Mouse (Mus musculus): Measurements from ENCODE around the gene Fars2. TPM values are rescaled to one million over a fixed set of nuclear protein-coding genes. Genes with fewer than 3 reads are reported as not detected.
A peak's percentile ranks its signal among the peaks of the same experiment; 100 is the strongest.

Gene Fars2
- polyA plus RNA-seq, 1 experiment from 2014 or later, result 31.7 TPM

GRCm38 (mm10) chr13:36578569-36579333, 461.5 kb downstream of the Fars2 start:
- Histone ChIP-seq H3K4me3 (ENCODE audit: low read depth, low read length) (peak overlapping the region; percentile 38), H3K4me2 (ENCODE audit: low read depth, low read length, severe bottlenecking) (peak overlapping the region; percentile 51), H3K27me3 (ENCODE audit: control insufficient read depth, insufficient read depth, low read length) (no peaks in the 10 kb centered on the region), H3K4me1 (replicated peaks; ENCODE audit: control insufficient read depth, insufficient read depth, low read length) (peaks cover 17% of the 10 kb centered on the region), H3K9me3 (ENCODE audit: control insufficient read depth, low read length) (no peaks in the 10 kb centered on the region), H3K27ac (ENCODE audit: low read depth, low read length) (peak overlapping the region; percentile 66), H3K36me3 (ENCODE audit: control insufficient read depth, insufficient read depth, low read length) (no peaks in the 10 kb centered on the region), H3K9ac (ENCODE audit: low read length) (peak overlapping the region; percentile 67)
- DNase-seq (ENCODE audit: low spot score), result peak; percentile 91
- 1% methylated on average over 41 of the region's 41 CpGs for WGBS
- ATAC-seq (replicated peaks; ENCODE audit: low FRiP score), result peak; percentile 95

DNA sequence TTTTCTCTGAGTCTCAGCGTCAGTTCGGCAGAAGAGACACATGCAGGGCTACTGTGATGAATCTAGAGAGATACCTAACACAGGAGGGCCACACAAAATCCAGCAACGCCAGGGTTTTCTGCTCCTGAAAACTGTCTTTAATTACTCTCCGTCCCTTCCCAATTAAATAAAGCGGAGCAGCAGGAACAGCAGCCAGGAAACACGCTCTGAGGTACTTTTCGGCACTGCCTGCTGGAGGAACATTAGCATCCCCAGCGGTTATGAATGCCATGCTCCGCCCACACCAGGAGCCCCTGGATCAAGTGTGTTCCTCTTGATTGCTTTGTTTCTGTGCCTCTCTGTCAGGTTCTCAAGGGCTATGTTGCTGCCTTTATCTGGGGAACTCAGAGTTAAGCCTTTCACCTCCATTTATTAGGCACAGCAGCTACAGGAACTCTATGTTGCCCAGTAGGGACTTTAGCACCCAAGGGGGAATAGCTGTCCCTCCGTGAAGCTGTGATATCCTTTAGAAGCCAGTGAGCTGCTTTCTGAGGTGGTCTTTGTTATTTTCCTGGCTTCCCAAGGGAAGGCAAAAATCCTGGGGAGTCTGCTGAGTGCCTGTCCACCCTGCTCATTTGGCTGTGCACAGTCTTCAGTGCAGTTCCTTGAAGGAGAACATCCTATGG, 465.3 kb downstream of the Fars2 start:
- peaks cover 18% of the 10 kb centered on the region for H3K4me1 ChIP-seq (replicated peaks; ENCODE audit: control insufficient read depth, insufficient read depth, low read length)
- 7% methylated on average over 10 of the region's 10 CpGs for WGBS
- peak overlapping the region; percentile 29 for H3K9ac ChIP-seq (ENCODE audit: low read length)
- DNase-seq (ENCODE audit: low spot score) (peak; percentile 76), ATAC-seq (replicated peaks; ENCODE audit: low FRiP score) (0 out of 2 replicates have a peak, but pooled peaks have one; percentile 33)
- peak overlapping the region; percentile 83 for H3K27ac ChIP-seq (ENCODE audit: low read depth, low read length)
- H3K4me2 ChIP-seq (ENCODE audit: low read depth, low read length, severe bottlenecking), result peak overlapping the region; percentile 33
- no peaks in the 10 kb centered on the region for H3K27me3 ChIP-seq (ENCODE audit: control insufficient read depth, insufficient read depth, low read length)
- no peaks in the 10 kb centered on the region for H3K9me3 ChIP-seq (ENCODE audit: control insufficient read depth, low read length)
- no peak overlapping the region for H3K4me3 ChIP-seq (ENCODE audit: low read depth, low read length)
- H3K36me3 ChIP-seq (ENCODE audit: control insufficient read depth, insufficient read depth, low read length), result no peaks in the 10 kb centered on the region

GRCm38 (mm10) chr13:36583481-36584151, 466.4 kb downstream of the Fars2 start:
- Histone ChIP-seq H3K4me2 (ENCODE audit: low read depth, low read length, severe bottlenecking) (peak overlapping the region; percentile 32; the same call in 1 of the 2 replicates), H3K9me3 (ENCODE audit: control insufficient read depth, low read length) (no peaks in the 10 kb centered on the region), H3K36me3 (ENCODE audit: control insufficient read depth, insufficient read depth, low read length) (no peaks in the 10 kb centered on the region), H3K27me3 (ENCODE audit: control insufficient read depth, insufficient read depth, low read length) (no peaks in the 10 kb centered on the region), H3K9ac (ENCODE audit: low read length) (peak overlapping the region; percentile 27; the same call in 1 of the 2 replicates), H3K27ac (ENCODE audit: low read depth, low read length) (peak overlapping the region; percentile 83), H3K4me1 (replicated peaks; ENCODE audit: control insufficient read depth, insufficient read depth, low read length) (peaks cover 18% of the 10 kb centered on the region), H3K4me3 (ENCODE audit: low read depth, low read length) (no peak overlapping the region)
- DNase-seq (ENCODE audit: low spot score) (peak; percentile 74), ATAC-seq (replicated peaks; ENCODE audit: low FRiP score) (peak; percentile 45)
- WGBS, result 11% methylated on average over 16 of the region's 16 CpGs

GRCm38 (mm10) chr13:36584197-36584596, 467.0 kb downstream of the Fars2 start:
- ATAC-seq (replicated peaks; ENCODE audit: low FRiP score) (no peak), DNase-seq (ENCODE audit: low spot score) (no peak)
- H3K4me2 ChIP-seq (ENCODE audit: low read depth, low read length, severe bottlenecking), result no peak overlapping the region
- H3K36me3 ChIP-seq (ENCODE audit: control insufficient read depth, insufficient read depth, low read length), result no peaks in the 10 kb centered on the region
- no peaks in the 10 kb centered on the region for H3K9me3 ChIP-seq (ENCODE audit: control insufficient read depth, low read length)
- peak overlapping the region; percentile 41 for H3K27ac ChIP-seq (ENCODE audit: low read depth, low read length)
- H3K4me1 ChIP-seq (replicated peaks; ENCODE audit: control insufficient read depth, insufficient read depth, low read length), result peaks cover 18% of the 10 kb centered on the region
- H3K27me3 ChIP-seq (ENCODE audit: control insufficient read depth, insufficient read depth, low read length), result no peaks in the 10 kb centered on the region
- WGBS, result 73% methylated on average over 7 of the region's 7 CpGs
- H3K9ac ChIP-seq (ENCODE audit: low read length), result no peak overlapping the region
- H3K4me3 ChIP-seq (ENCODE audit: low read depth, low read length), result no peak overlapping the region

GRCm38 (mm10) chr13:36589092-36589491, 471.9 kb downstream of the Fars2 start:
- 26% methylated on average over 4 of the region's 4 CpGs for WGBS
- Histone ChIP-seq H3K4me3 (ENCODE audit: low read depth, low read length) (no peak overlapping the region), H3K27ac (ENCODE audit: low read depth, low read length) (no peak overlapping the region), H3K4me2 (ENCODE audit: low read depth, low read length, severe bottlenecking) (no peak overlapping the region), H3K27me3 (ENCODE audit: control insufficient read depth, insufficient read depth, low read length) (no peaks in the 10 kb centered on the region), H3K9me3 (ENCODE audit: control insufficient read depth, low read length) (no peaks in the 10 kb centered on the region), H3K36me3 (ENCODE audit: control insufficient read depth, insufficient read depth, low read length) (no peaks in the 10 kb centered on the region), H3K4me1 (replicated peaks; ENCODE audit: control insufficient read depth, insufficient read depth, low read length) (no peaks in the 10 kb centered on the region), H3K9ac (ENCODE audit: low read length) (no peak overlapping the region)
- DNase-seq (ENCODE audit: low spot score) (no peak), ATAC-seq (replicated peaks; ENCODE audit: low FRiP score) (no peak)

DNA sequence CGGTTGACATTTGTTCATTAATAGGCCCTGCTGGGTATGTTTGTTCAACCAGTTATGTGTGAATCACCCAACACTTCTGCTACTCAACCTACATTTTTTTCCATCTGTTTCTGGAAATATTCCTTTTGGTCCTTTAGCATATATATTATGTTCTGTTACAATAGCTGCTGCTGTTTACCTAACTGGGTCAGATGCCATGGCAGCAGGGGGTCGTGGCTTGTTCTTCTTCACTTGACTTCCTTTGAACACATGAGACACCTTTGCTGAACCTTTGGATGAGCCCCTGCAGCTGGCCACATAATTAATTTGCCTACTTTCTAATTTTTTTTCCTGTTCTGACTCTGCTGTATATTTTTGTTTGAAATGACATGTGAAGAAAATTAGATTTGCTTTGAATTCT, 475.1 kb downstream of the Fars2 start:
- Histone ChIP-seq H3K4me3 (ENCODE audit: low read depth, low read length) (no peak overlapping the region), H3K27ac (ENCODE audit: low read depth, low read length) (no peak overlapping the region), H3K4me2 (ENCODE audit: low read depth, low read length, severe bottlenecking) (no peak overlapping the region), H3K9me3 (ENCODE audit: control insufficient read depth, low read length) (no peaks in the 10 kb centered on the region), H3K36me3 (ENCODE audit: control insufficient read depth, insufficient read depth, low read length) (no peaks in the 10 kb centered on the region), H3K27me3 (ENCODE audit: control insufficient read depth, insufficient read depth, low read length) (no peaks in the 10 kb centered on the region), H3K4me1 (replicated peaks; ENCODE audit: control insufficient read depth, insufficient read depth, low read length) (no peaks in the 10 kb centered on the region), H3K9ac (ENCODE audit: low read length) (no peak overlapping the region)
- ATAC-seq (replicated peaks; ENCODE audit: low FRiP score), result no peak
- WGBS, result 77% methylated on average over 2 of the region's 2 CpGs
- DNase-seq (ENCODE audit: low spot score), result no peak

- Histone ChIP-seq H3K27me3 (ENCODE audit: control insufficient read depth, insufficient read depth, low read length) (no peaks in the 10 kb centered on the region), H3K9me3 (ENCODE audit: control insufficient read depth, low read length) (no peaks in the 10 kb centered on the region)
- 87% methylated on average over 5 of the region's 5 CpGs for WGBS
These were observed 489.5 kb downstream of the Fars2 start for GRCm38 (mm10) chr13:36606717-36607116.

GRCm38 (mm10) chr13:36607871-36608270, 490.7 kb downstream of the Fars2 start:
- Histone ChIP-seq H3K36me3 (ENCODE audit: control insufficient read depth, insufficient read depth, low read length) (no peaks in the 10 kb centered on the region), H3K9me3 (ENCODE audit: control insufficient read depth, low read length) (no peaks in the 10 kb centered on the region), H3K4me3 (ENCODE audit: low read depth, low read length) (no peak overlapping the region), H3K4me1 (replicated peaks; ENCODE audit: control insufficient read depth, insufficient read depth, low read length) (0 out of 2 replicates have a peak, but pooled peaks cover 1% of the 10 kb centered on the region), H3K4me2 (ENCODE audit: low read depth, low read length, severe bottlenecking) (no peak overlapping the region), H3K27ac (ENCODE audit: low read depth, low read length) (no peak overlapping the region), H3K27me3 (ENCODE audit: control insufficient read depth, insufficient read depth, low read length) (no peaks in the 10 kb centered on the region), H3K9ac (ENCODE audit: low read length) (no peak overlapping the region)
- DNase-seq (ENCODE audit: low spot score), result no peak
- 76% methylated on average over 4 of the region's 4 CpGs for WGBS
- no peak for ATAC-seq (replicated peaks; ENCODE audit: low FRiP score)

More at GRCm38 (mm10) chr13:36606717-36607116, 489.5 kb downstream of the Fars2 start:
- ATAC-seq (replicated peaks; ENCODE audit: low FRiP score), result no peak
- H3K36me3 ChIP-seq (ENCODE audit: control insufficient read depth, insufficient read depth, low read length), result no peaks in the 10 kb centered on the region
- H3K4me2 ChIP-seq (ENCODE audit: low read depth, low read length, severe bottlenecking), result no peak overlapping the region
- no peak overlapping the region for H3K9ac ChIP-seq (ENCODE audit: low read length)
- H3K27ac ChIP-seq (ENCODE audit: low read depth, low read length), result no peak overlapping the region
- no peak overlapping the region for H3K4me3 ChIP-seq (ENCODE audit: low read depth, low read length)
- DNase-seq (ENCODE audit: low spot score), result no peak
- no peaks in the 10 kb centered on the region for H3K4me1 ChIP-seq (replicated peaks; ENCODE audit: control insufficient read depth, insufficient read depth, low read length)
